Mouse (Mus musculus) megakaryocyte progenitor cell, adult 5-6 weeks (primary cell): Measurements from ENCODE around the gene Rnls. TPM values are rescaled to one million over a fixed set of nuclear protein-coding genes. Genes with fewer than 3 reads are reported as not detected.

ENCODE experiments used
- ATAC-seq: replicated peaks from 2 replicates; pipeline ENCODE4 v1.8.0; 2016; ENCODE audit warnings: mild to moderate bottlenecking, moderate TSS enrichment, inconsistent platforms; ENCODE audit not compliant: poor library complexity
- total RNA-seq, 2 experiments: library from RNA; stranded (forward) in 1 of 2; stranded (reverse) in 1 of 2; fragments of 157-497, 149-512 nt in 1 of 2; fragments of 200-1000 nt in 1 of 2; gene quantifications; 2 replicates each; pipeline versions ENCODE4 v1.2.3 to v1.2.4; 2015 to 2017

The Rnls gene
- total RNA-seq, 2 experiments from 2014 or later: 1.7 to 4.1 TPM

GRCm38 (mm10) chr19:33110404-33110803, 281.7 kb downstream of the Rnls start:
- no peak for ATAC-seq

- peak; percentile 87 for ATAC-seq
Measured at GRCm38 (mm10) chr19:33109941-33110371, 282.1 kb downstream of the Rnls start.

GRCm38 (mm10) chr19:33109141-33109540, 283.0 kb downstream of the Rnls start:
- 0 out of 2 replicates have a peak, but pooled peaks have one; percentile 21 for ATAC-seq

GRCm38 (mm10) chr19:33103851-33104250, 288.2 kb downstream of the Rnls start:
- ATAC-seq: no peak

GRCm38 (mm10) chr19:33102783-33103139, 289.3 kb downstream of the Rnls start:
- no peak for ATAC-seq

GRCm38 (mm10) chr19:33102008-33102782, 289.9 kb downstream of the Rnls start:
- peak; percentile 62 for ATAC-seq

GRCm38 (mm10) chr19:33101093-33102007, 290.7 kb downstream of the Rnls start:
- peak; percentile 95 for ATAC-seq

- no peak for ATAC-seq
Measured at GRCm38 (mm10) chr19:33100598-33100997, 291.5 kb downstream of the Rnls start.

GRCm38 (mm10) chr19:33100031-33100430, 292.1 kb downstream of the Rnls start:
- ATAC-seq: no peak

- no peak for ATAC-seq
Measured at GRCm38 (mm10) chr19:33099201-33099788, 292.8 kb downstream of the Rnls start.

GRCm38 (mm10) chr19:33097691-33098090, 294.4 kb downstream of the Rnls start:
- no peak for ATAC-seq

- no peak for ATAC-seq
Measured at GRCm38 (mm10) chr19:33096581-33096980, 295.5 kb downstream of the Rnls start.

GRCm38 (mm10) chr19:33092575-33092974, 299.5 kb downstream of the Rnls start:
- ATAC-seq: peak; percentile 50

GRCm38 (mm10) chr19:33091324-33091723, 300.8 kb downstream of the Rnls start:
- ATAC-seq: peak; percentile 69

GRCm38 (mm10) chr19:33088868-33089267, 303.2 kb downstream of the Rnls start:
- no peak for ATAC-seq

GRCm38 (mm10) chr19:33087961-33088360, 304.1 kb downstream of the Rnls start:
- no peak for ATAC-seq

Other genes starting within 250 kb of the Rnls start
- gene Lipo4, start 125.5 kb upstream of the Rnls start, total RNA-seq (2015): not detected in 2 replicates
- not detected in 2 replicates for gene Lipo4, start 125.5 kb upstream of the Rnls start, total RNA-seq (2017)
- not detected in 2 replicates for gene Gm8978, start 233.0 kb upstream of the Rnls start, total RNA-seq (2015)
- gene Gm8978, start 233.0 kb upstream of the Rnls start, total RNA-seq (2017): not detected in 2 replicates